Mouse (Mus musculus) heart, postnatal 0 days (tissue): ENCODE measurements around the gene A4galt. TPM values are rescaled to one million over a fixed set of nuclear protein-coding genes. Genes with fewer than 3 reads are reported as not detected.
A peak's percentile ranks its signal among the peaks of the same experiment; 100 is the strongest.

Experiments
- ATAC-seq: fragments of 200-750 bp; cut with Nextera tagmentation; 2 replicates; pipeline ENCODE4 v1.8.0; 2017; ENCODE audit warnings: low read depth, moderate number of reproducible peaks, moderate library complexity; ENCODE audit not compliant: insufficient read depth
- DNase-seq: peaks from one replicate; pipeline ENCODE4 v3.0.0-alpha.2; 2016; ENCODE audit warnings: low spot score
- H3K27ac ChIP-seq: fragments of 300-500 bp; sonication (generic); 2 replicates; pipeline ENCODE4 v1.5.1; 2014; ENCODE audit warnings: low read depth, mild to moderate bottlenecking
- H3K27me3 ChIP-seq: fragments of 300-500 bp; sonication (generic); 2 replicates; pipeline ENCODE4 v1.6.1; 2014; ENCODE audit warnings: low read length, mixed read lengths; ENCODE audit not compliant: control insufficient read depth, insufficient read depth
- H3K36me3 ChIP-seq: fragments of 300-500 bp; sonication (generic); replicated peaks from 2 replicates; pipeline ENCODE4 v1.6.1; 2014; ENCODE audit warnings: low read length, mixed read lengths; ENCODE audit not compliant: control insufficient read depth, insufficient read depth
- H3K4me1 ChIP-seq: fragments of 300-500 bp; sonication (generic); 2 replicates; pipeline ENCODE4 v1.6.1; 2014; ENCODE audit warnings: antibody characterized with exemption; ENCODE audit not compliant: control insufficient read depth, insufficient read depth
- H3K4me2 ChIP-seq: fragments of 300-500 bp; sonication (generic); 2 replicates; pipeline ENCODE4 v1.6.1; 2014; ENCODE audit warnings: low read depth, mild to moderate bottlenecking, low read length, moderate library complexity
- H3K4me3 ChIP-seq: fragments of 300-500 bp; sonication (generic); 2 replicates; pipeline ENCODE4 v1.5.1; 2014; ENCODE audit warnings: low read depth, low read length
- H3K9ac ChIP-seq: fragments of 300-500 bp; sonication (generic); replicated peaks from 2 replicates; pipeline ENCODE4 v1.6.1; 2014; ENCODE audit warnings: low read depth, low read length, mixed read lengths
- H3K9me3 ChIP-seq: fragments of 300-500 bp; sonication (generic); replicated peaks from 2 replicates; pipeline ENCODE4 v1.6.1; 2016; ENCODE audit warnings: low read length; ENCODE audit not compliant: control insufficient read depth
- CTCF ChIP-seq: IDR thresholded peaks from 2 replicates; pipeline ENCODE4 v1.5.1; 2016; ENCODE audit warnings: antibody characterized with exemption, control low read depth, low read depth
- EP300 ChIP-seq: IDR thresholded peaks from 2 replicates; pipeline ENCODE4 v1.6.1; 2016; ENCODE audit warnings: antibody characterized with exemption, low read depth
- WGBS: fragments of 180-500 bp; shearing (Covaris S2); extraction: QIAGEN DNeasy Blood & Tissue Kit; methylation state at CpG from one replicate; pipeline ENCODE4 v1.1.7; 2014; 5-methylcytosine and 5-hydroxymethylcytosine counted together
- polyA plus RNA-seq: library from polyadenylated mRNA; unstranded; fragments of >200 nt; fragmentation: Nextera tagmentation; extraction: Ambion mirVana; gene quantifications from 2 replicates; pipeline ENCODE4 v1.2.1, GENCODE M21; 2015
- total RNA-seq: library from RNA; depleted of rRNA; stranded (reverse); fragments of >200 nt; gene quantifications from 2 replicates; pipeline ENCODE4 v1.2.3, GENCODE M21; 2014; ENCODE audit warnings: low replicate concordance

The A4galt gene
- total and polyA plus RNA-seq, 2 experiments from 2014 or later, result 2.0 to 3.2 TPM

DNA sequence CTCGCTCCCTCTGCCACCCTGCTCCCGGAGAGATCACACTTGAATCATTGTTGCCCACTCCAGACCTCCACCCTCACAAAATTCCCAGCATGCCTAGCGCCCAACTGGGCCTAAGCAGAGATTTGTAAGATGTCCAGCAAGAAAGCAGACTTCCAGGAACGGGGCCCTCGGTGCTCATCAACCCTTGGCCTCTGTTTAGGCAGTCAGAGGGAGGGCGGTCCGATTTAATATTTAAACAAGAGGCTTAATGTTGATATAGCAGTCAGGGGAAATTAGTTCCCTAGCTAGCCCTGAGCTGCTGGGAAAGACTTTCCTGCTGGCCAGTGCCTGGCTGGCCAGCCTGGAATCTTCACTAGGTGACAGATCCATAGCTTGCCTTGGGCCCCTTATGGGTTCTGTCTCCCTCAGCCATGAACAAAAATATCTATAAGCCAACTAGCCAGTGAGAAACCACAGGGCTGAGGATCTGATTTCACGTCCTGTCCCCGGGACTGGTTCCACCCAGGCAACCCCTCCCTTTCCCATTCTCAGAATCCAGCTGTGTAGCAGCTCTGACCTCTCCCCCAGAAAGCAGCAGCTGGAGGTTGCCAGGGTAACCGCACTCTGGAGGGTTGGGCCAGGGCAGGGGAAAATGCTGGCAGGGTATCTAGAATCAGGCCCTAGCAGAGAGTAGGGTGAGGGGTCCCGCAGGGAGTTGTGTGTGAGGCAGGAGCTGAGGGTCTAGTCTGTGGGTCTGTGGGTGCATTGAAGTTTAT is 28.2 kb downstream of the A4galt start:
- Histone ChIP-seq H3K27ac (peak overlapping the region; percentile 83), H3K36me3 (no peaks in the 10 kb centered on the region), H3K9me3 (no peaks in the 10 kb centered on the region), H3K4me1 (peaks cover 21% of the 10 kb centered on the region), H3K4me2 (no peak overlapping the region), H3K9ac (no peak overlapping the region), H3K4me3 (no peak overlapping the region), H3K27me3 (no peaks in the 10 kb centered on the region)
- peak; percentile 81 for DNase-seq
- 47% methylated on average over 11 of the region's 11 CpGs for WGBS
- peak; percentile 90 for ATAC-seq
- TF ChIP-seq EP300 (no peak), CTCF (no peak)

DNA sequence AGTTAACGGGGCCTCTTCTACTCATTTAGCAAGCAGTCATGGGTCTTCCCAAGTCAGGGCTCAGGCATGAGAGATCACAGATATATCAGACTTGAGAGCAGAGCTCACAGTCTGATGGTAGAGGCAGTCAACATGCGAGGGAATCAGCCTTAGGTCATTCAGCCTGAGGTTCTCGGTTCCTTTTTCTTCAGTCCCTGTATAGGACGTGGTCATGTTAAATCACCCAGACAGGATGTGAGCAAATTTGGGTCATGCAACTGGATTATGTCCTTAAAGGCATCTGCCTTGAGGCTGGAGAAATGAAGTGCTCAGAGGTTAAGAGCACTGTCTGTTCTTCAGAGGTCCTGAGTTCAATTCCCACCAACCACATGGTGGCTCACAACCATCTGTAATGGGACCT is 29.9 kb downstream of the A4galt start:
- no peaks in the 10 kb centered on the region for H3K36me3 ChIP-seq
- H3K4me3 ChIP-seq, result no peak overlapping the region
- 75% methylated on average over 4 of the region's 4 CpGs for WGBS
- ATAC-seq (no peak), DNase-seq (no peak)
- no peak overlapping the region for H3K27ac ChIP-seq
- TF ChIP-seq CTCF (no peak), EP300 (no peak)
- no peaks in the 10 kb centered on the region for H3K27me3 ChIP-seq
- H3K4me2 ChIP-seq, result no peak overlapping the region
- no peaks in the 10 kb centered on the region for H3K9me3 ChIP-seq
- H3K9ac ChIP-seq, result no peak overlapping the region
- peaks cover 21% of the 10 kb centered on the region for H3K4me1 ChIP-seq

- H3K27me3 ChIP-seq, result no peaks in the 10 kb centered on the region
- TF ChIP-seq CTCF (no peak), EP300 (no peak)
- H3K36me3 ChIP-seq, result no peaks in the 10 kb centered on the region
- peaks cover 21% of the 10 kb centered on the region for H3K4me1 ChIP-seq
- no peaks in the 10 kb centered on the region for H3K9me3 ChIP-seq
- ATAC-seq (no peak), DNase-seq (no peak)
- no peak overlapping the region for H3K27ac ChIP-seq
- no peak overlapping the region for H3K4me3 ChIP-seq
- 54% methylated on average over 9 of the region's 9 CpGs for WGBS
- no peak overlapping the region for H3K4me2 ChIP-seq
- H3K9ac ChIP-seq, result no peak overlapping the region
Measured at GRCm38 (mm10) chr15:83220368-83221013, 31.1 kb downstream of the A4galt start.

DNA sequence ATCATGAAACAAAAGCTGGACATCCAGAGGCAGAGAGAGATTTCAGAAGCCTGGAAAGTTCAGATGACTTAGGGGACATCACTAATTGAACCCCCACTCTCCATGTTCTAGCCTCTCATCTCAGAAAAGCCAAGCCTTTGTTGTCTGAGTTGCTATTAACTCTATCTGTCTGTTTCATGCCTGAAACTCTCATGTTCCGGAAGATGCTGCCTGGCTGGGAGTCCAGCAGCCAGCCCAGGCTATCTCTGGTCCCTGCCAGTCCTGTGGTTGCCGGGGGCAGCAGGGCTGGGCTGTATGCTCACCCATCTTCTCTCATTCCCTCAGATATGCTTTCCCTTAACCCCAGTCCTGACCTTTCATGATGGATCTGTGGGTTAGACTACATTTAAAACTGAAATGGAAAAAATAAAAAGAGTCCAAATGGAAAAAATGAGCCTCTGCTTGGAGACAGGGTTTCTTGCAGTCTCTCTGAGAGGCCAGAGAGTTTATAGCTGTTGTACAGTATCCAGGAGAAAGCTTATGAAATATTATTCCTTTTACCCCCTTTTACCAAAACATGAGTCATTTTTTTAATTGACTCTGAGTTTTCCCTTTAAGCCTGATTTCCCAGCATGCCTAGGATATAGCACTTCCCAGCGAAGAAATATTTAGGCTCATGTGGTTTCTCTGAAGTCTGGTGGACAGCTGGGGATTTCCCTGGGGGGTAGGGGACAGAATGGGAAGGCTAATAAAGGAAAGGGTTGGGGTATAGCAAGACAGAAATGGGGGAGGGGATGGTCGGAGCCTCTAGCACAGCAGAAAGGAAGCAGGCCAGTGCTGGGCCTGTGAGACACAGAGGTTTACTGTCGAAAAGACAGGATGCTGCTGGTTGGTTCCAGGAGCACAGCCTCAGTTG is 36.0 kb downstream of the A4galt start:
- Histone ChIP-seq H3K9me3 (no peaks in the 10 kb centered on the region), H3K4me1 (no peaks in the 10 kb centered on the region), H3K27ac (peak overlapping the region; percentile 73), H3K4me3 (no peak overlapping the region), H3K4me2 (no peak overlapping the region), H3K36me3 (no peaks in the 10 kb centered on the region), H3K27me3 (no peaks in the 10 kb centered on the region), H3K9ac (no peak overlapping the region)
- WGBS, result 41% methylated on average over 5 of the region's 5 CpGs
- DNase-seq (peak; percentile 25), ATAC-seq (peak; percentile 39; the same call in 1 of the 2 replicates)
- TF ChIP-seq EP300, result no peak
- no peak for TF ChIP-seq CTCF

GRCm38 (mm10) chr15:83210229-83210628 is 41.3 kb downstream of the A4galt start:
- TF ChIP-seq CTCF (peak; percentile 78), EP300 (no peak)
- Histone ChIP-seq H3K4me2 (peak overlapping the region; percentile 59), H3K9me3 (no peaks in the 10 kb centered on the region), H3K4me1 (0 out of 2 replicates have a peak, but pooled peaks cover 5% of the 10 kb centered on the region), H3K27ac (no peak overlapping the region), H3K36me3 (no peaks in the 10 kb centered on the region), H3K27me3 (no peaks in the 10 kb centered on the region), H3K4me3 (peak overlapping the region; percentile 29), H3K9ac (0 out of 2 replicates have a peak overlapping the region, but pooled peaks have one; percentile 28)
- DNase-seq, result peak; percentile 80
- WGBS, result 14% methylated on average over 11 of the region's 11 CpGs
- peak; percentile 44; the same call in 1 of the 2 replicates for ATAC-seq
